Mouse (Mus musculus) monocyte, adult 2 months (primary cell): ENCODE data around the gene Cabp1.

Experiments
- DNase-seq, 2 experiments: peaks; one replicate each; pipeline ENCODE4 v3.0.0; 2022; ENCODE audit warnings: low spot score in 2 of 2, low read depth in 1 of 2

Cabp1 gene

GRCm38 (mm10) chr5:115193669-115194625, at the start of gene Cabp1:
Gene Cabp1, minus strand, starts transcription at chr5:115194381.
- no peak for DNase-seq

- no peak for DNase-seq
Measured at GRCm38 (mm10) chr5:115240191-115240590, 46.0 kb upstream of the Cabp1 start.

- DNase-seq: no peak
Measured at GRCm38 (mm10) chr5:115238729-115239195, 44.6 kb upstream of the Cabp1 start.

GRCm38 (mm10) chr5:115237803-115238728, 43.9 kb upstream of the Cabp1 start:
- DNase-seq: peak; percentile 58 to 77

GRCm38 (mm10) chr5:115235786-115236263, 41.6 kb upstream of the Cabp1 start, which contains the start of gene Pop5:
Gene Pop5, plus strand, starts transcription at chr5:115235836.
- peak; percentile 57 to 73 for DNase-seq

GRCm38 (mm10) chr5:115235323-115235771, 41.2 kb upstream of the Cabp1 start:
- peak in 1 of 2 experiments; percentile 37 for DNase-seq

GRCm38 (mm10) chr5:115234519-115234918, 40.3 kb upstream of the Cabp1 start:
- no peak for DNase-seq

GRCm38 (mm10) chr5:115233031-115233780, 39.0 kb upstream of the Cabp1 start:
- DNase-seq: no peak

GRCm38 (mm10) chr5:115232516-115232915, 38.3 kb upstream of the Cabp1 start:
- no peak for DNase-seq

- no peak for DNase-seq
Measured at GRCm38 (mm10) chr5:115231552-115232120, 37.5 kb upstream of the Cabp1 start.

GRCm38 (mm10) chr5:115230830-115231551, 36.8 kb upstream of the Cabp1 start:
- no peak for DNase-seq

- no peak for DNase-seq
Measured at GRCm38 (mm10) chr5:115222485-115222884, 28.3 kb upstream of the Cabp1 start.

- no peak for DNase-seq
Measured at GRCm38 (mm10) chr5:115220931-115221640, 26.9 kb upstream of the Cabp1 start.

GRCm38 (mm10) chr5:115217998-115218397, 23.8 kb upstream of the Cabp1 start:
- no peak for DNase-seq

- no peak for DNase-seq
Measured at GRCm38 (mm10) chr5:115215273-115216185, 21.3 kb upstream of the Cabp1 start.

- DNase-seq: no peak
Measured at GRCm38 (mm10) chr5:115214864-115215263, 20.7 kb upstream of the Cabp1 start.

- DNase-seq: no peak
Measured at GRCm38 (mm10) chr5:115212861-115213260, 18.7 kb upstream of the Cabp1 start.

- DNase-seq: no peak
Measured at GRCm38 (mm10) chr5:115212451-115212850, 18.3 kb upstream of the Cabp1 start.
